8 mouse cellular contexts compared by ENCODE assay signal in the genomic region with DNA sequence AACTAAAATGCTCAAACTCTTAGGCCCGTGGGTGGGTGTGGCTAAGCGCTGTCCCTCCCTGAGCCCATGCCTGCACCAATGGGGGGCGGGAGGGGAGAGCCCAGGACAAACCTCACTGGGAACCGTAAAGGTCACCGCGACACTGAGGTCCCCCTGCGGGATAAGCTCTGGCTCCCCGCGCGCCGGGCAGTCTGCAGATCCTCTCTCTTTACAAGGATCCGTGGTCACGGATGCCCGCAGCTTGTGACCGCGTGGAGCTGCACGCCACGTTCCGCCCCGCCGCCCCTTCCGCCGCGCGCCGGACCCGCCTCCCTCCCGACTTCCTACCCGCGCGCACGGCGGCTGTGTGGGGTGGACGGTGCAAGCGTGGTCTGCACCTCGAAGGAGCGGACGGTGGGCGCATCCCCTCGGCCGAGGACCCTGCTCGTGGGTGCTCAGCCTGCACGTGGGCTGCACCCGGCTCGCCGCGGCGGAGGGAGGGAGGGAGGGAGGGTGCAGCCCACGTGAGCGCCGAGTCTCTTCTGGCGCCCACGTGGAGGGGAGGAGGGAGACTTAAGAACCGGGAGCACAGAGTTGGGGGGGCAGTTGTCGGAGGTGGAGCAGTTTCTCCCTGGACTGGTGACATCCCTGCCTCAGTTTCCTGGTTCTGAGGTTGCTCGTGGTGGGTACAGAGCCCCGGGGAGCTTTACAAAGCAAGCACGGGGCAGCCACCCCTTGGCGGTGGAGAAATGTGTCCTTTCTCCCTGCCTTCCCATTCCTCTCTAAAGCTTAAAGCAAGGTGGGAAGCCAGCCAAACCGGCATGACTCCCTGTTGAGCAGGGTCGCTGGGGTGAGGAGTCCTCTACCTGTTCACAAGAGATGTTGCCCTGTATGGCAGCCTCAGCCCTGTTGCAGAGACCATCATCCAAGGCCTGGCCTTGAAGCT. TPM values are rescaled to one million over a fixed set of nuclear protein-coding genes. Genes with fewer than 3 reads are reported as not detected.
DNase-seq lines count a peak whose midpoint lies in the region; ATAC-seq lines count a peak whose summit lies in the region.

No protein-coding gene starts in this region.

- WGBS in hindbrain, embryonic 15.5 days: 1% methylated on average over 47 of the region's 61 CpGs

- H3K9ac ChIP-seq in hindbrain, embryonic 15.5 days: peak overlapping the region; percentile 63

- H3K36me3 ChIP-seq in hindbrain, embryonic 15.5 days: no peaks in the 10 kb centered on the region

- no peaks in the 10 kb centered on the region for H3K27me3 ChIP-seq in hindbrain, embryonic 15.5 days

- H3K27ac ChIP-seq in hindbrain, embryonic 15.5 days (replicated peaks): peak overlapping the region; percentile 40; the same call in 1 of the 2 replicates

- H3K9me3 ChIP-seq in hindbrain, embryonic 15.5 days: no peaks in the 10 kb centered on the region

- peak overlapping the region; percentile 89 for H3K4me2 ChIP-seq in hindbrain, embryonic 15.5 days

- peak overlapping the region; percentile 82 for H3K4me3 ChIP-seq in hindbrain, embryonic 15.5 days

- peak; percentile 83 for DNase-seq in Muller cell, postnatal 12 days (ENCODE audit: inconsistent ontology term)
- peak; percentile 24 for DNase-seq in cerebellum, adult 8-10 months
- peak; percentile 23 to 30 for DNase-seq in frontal cortex, postnatal 25 days (ENCODE audit: low spot score in 2 of 2)
- peak; percentile 26 to 32 for DNase-seq in left cerebral cortex, adult 8-10 months (ENCODE audit: low spot score in 2 of 2)
- peak; percentile 38 to 57 for DNase-seq in right cerebral cortex, adult 2 months (ENCODE audit: low spot score in 2 of 2)
- DNase-seq in urinary bladder, postnatal 25 days (ENCODE audit: low spot score): peak; percentile 64

- ATAC-seq in hindbrain, embryonic 15.5 days (ENCODE audit: low FRiP score, low read depth): peak; percentile 90
- ATAC-seq in megakaryocyte, adult 5-6 weeks (ENCODE audit: poor library complexity, severe bottlenecking): peak; percentile 92

- H3K4me1 ChIP-seq in hindbrain, embryonic 15.5 days (replicated peaks): peaks cover 14% of the 10 kb centered on the region

RNA-seq across cellular contexts. Expression of gene Dctd, which starts 11.2 kb away (rescaled TPM):
- 10.9 and 14.7 TPM in 2 replicates for polyA plus RNA-seq in hindbrain, embryonic 15.5 days (2015; fragmentation: Nextera tagmentation; extraction: Ambion mirVana)
- total RNA-seq in left cerebral cortex, adult 8-10 months (2022): 1 to 10 TPM; 6.5 to 7.9 (median 7.2) TPM
- total RNA-seq in megakaryocyte, adult 5-6 weeks (2015): 3.7 and 5.1 TPM in 2 replicates
- 2.8 and 3.3 TPM in 2 replicates for total RNA-seq in megakaryocyte, adult 5-6 weeks (2017)

Comparison
In these comparisons a context has a peak if more than half of its experiments do, and no peak if none do; other contexts are left out.
1. Peak in every context shown above with its lines: DNase-seq, ATAC-seq, H3K4me3 ChIP-seq and H3K27ac ChIP-seq.
2. DNase-seq: peak in every context shown above with its lines; median percentile 83 in Muller cell, postnatal 12 days; 64 in urinary bladder, postnatal 25 days; 48 in right cerebral cortex, adult 2 months; 29 in left cerebral cortex, adult 8-10 months; 26 in frontal cortex, postnatal 25 days; 24 in cerebellum, adult 8-10 months.